Mouse (Mus musculus) cerebellum, postnatal 36 days (tissue): ENCODE results near the gene Kyat1.

Experiments
- DNase-seq, 2 experiments: peaks; one replicate each; pipeline ENCODE4 v3.0.0; 2021 to 2022; ENCODE audit warnings: mixed read lengths in 2 of 2

The Kyat1 gene

GRCm38 (mm10) chr2:30205629-30206357 lies at the start of gene Kyat1:
Gene Kyat1 (minus strand): TSS chr2:30205847.
- DNase-seq = peak; percentile 92 to 94

- no peak for DNase-seq
Measured at GRCm38 (mm10) chr2:30253809-30254208, 48.2 kb upstream of the Kyat1 start.

- DNase-seq = no peak
Measured at GRCm38 (mm10) chr2:30252521-30252920, 46.9 kb upstream of the Kyat1 start.

- no peak for DNase-seq
Measured at GRCm38 (mm10) chr2:30251417-30252104, 45.9 kb upstream of the Kyat1 start.

- DNase-seq = no peak
Measured at GRCm38 (mm10) chr2:30250166-30251128, 44.8 kb upstream of the Kyat1 start.

GRCm38 (mm10) chr2:30249182-30249581 lies 43.5 kb upstream of the Kyat1 start:
- no peak for DNase-seq

- peak in 1 of 2 experiments; percentile 8 for DNase-seq
Measured at GRCm38 (mm10) chr2:30247681-30248080, 42.0 kb upstream of the Kyat1 start.

GRCm38 (mm10) chr2:30247036-30247435 lies 41.4 kb upstream of the Kyat1 start:
- DNase-seq = no peak

GRCm38 (mm10) chr2:30244595-30245178 lies 39.0 kb upstream of the Kyat1 start:
- no peak for DNase-seq

- DNase-seq = peak in 1 of 2 experiments; percentile 6
Measured at GRCm38 (mm10) chr2:30243391-30243790, 37.7 kb upstream of the Kyat1 start.

GRCm38 (mm10) chr2:30242509-30242908 lies 36.9 kb upstream of the Kyat1 start:
- DNase-seq = peak; percentile 74 to 76

GRCm38 (mm10) chr2:30240267-30240666 lies 34.6 kb upstream of the Kyat1 start, which contains the start of gene Gm28035:
Gene Gm28035 (plus strand): TSS chr2:30240567.
- DNase-seq = no peak

- DNase-seq = peak in 1 of 2 experiments; percentile 12
Measured at GRCm38 (mm10) chr2:30239777-30240176, 34.1 kb upstream of the Kyat1 start.

- DNase-seq = peak in 1 of 2 experiments; percentile 10
Measured at GRCm38 (mm10) chr2:30238906-30239465, 33.3 kb upstream of the Kyat1 start.

GRCm38 (mm10) chr2:30237881-30238280 lies 32.2 kb upstream of the Kyat1 start:
- no peak for DNase-seq

- peak; percentile 99 to 100 for DNase-seq
Measured at GRCm38 (mm10) chr2:30237199-30237880, 31.7 kb upstream of the Kyat1 start, which contains the start of gene Lrrc8a. Gene Lrrc8a (plus strand): TSS chr2:30237715.

- DNase-seq = no peak
Measured at GRCm38 (mm10) chr2:30236426-30237198, 31.0 kb upstream of the Kyat1 start.

- no peak for DNase-seq
Measured at GRCm38 (mm10) chr2:30235593-30235992, 29.9 kb upstream of the Kyat1 start.

GRCm38 (mm10) chr2:30216293-30216692 lies 10.6 kb upstream of the Kyat1 start:
- DNase-seq = no peak

- no peak for DNase-seq
Measured at GRCm38 (mm10) chr2:30215493-30215892, 9.8 kb upstream of the Kyat1 start.

GRCm38 (mm10) chr2:30214745-30215144 lies 9.1 kb upstream of the Kyat1 start:
- DNase-seq = no peak
